Mouse (Mus musculus) cortical plate, adult 2 months (tissue): ENCODE results near the gene Tax1bp1.

Experiments used
- CTCF ChIP-seq: fragments of 200-500 bp; IDR thresholded peaks from 2 replicates; pipeline ENCODE4 v1.5.1; 2011; ENCODE audit warnings: mild to moderate bottlenecking, control low read depth, low read length; ENCODE audit not compliant: insufficient read depth; ENCODE audit errors: extremely low read depth
- POLR2A ChIP-seq: fragments of 200-500 bp; IDR thresholded peaks from 2 replicates; pipeline ENCODE4 v1.6.1; 2011; ENCODE audit warnings: mild to moderate bottlenecking, low read length, control low read depth; ENCODE audit not compliant: insufficient read depth; ENCODE audit errors: extremely low read depth

DNA sequence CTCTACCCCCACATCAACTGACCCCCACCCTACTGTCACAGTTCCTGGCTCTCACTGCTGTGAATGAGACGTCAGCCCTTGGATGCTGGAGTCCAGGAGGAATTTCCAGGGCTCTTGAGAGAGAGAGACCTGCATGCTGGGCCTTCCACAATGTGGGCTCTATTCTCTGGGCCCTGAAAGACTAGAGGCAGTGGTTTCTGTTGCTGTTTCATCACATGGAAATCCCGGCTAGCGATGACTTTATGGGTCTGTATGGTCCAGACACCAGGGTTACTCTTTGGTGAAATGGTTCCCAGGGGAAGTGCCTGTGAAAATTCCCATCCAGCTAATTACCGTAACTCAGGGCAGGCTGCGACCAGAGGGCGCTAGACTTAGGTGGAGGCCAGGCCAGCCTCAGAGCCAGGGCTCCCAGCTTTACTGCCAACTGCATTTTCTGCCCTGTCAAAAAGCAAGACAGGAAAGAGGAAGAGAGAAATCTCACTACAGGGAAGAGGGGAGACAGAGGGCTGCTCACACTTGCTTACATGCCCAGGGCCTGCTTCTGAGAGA lies 83.8 kb downstream of the Tax1bp1 start:
- TF ChIP-seq CTCF (0 out of 2 replicates have a peak, but pooled peaks have one; percentile 8), POLR2A (no peak)
